Mouse (Mus musculus) gastrocnemius, adult 2 months (tissue): ENCODE data around the gene Vmn2r113. TPM values are rescaled to one million over a fixed set of nuclear protein-coding genes. Genes with fewer than 3 reads are reported as not detected.
"Not testable (repeated sequence)": the region's sequence is repeated elsewhere in the genome, so short reads cannot be mapped to it uniquely, and the experiment has no call there.

ENCODE experiments used
- DNase-seq: peaks from one replicate; pipeline ENCODE4 v3.0.0; 2022
- H3K27ac ChIP-seq: fragments of 200-600 bp; 2 replicates; pipeline ENCODE4 v1.8.1; 2022; ENCODE audit warnings: mild to moderate bottlenecking
- H3K4me3 ChIP-seq: fragments of 200-600 bp; 2 replicates; pipeline ENCODE4 v1.8.1; 2022; ENCODE audit warnings: mild to moderate bottlenecking, moderate library complexity
- intact Hi-C: fragments of 180-260 bp; cut with DNase I; formaldehyde crosslinking; loops from one replicate; pipeline ENCODE4 v1.15.1; 2025
- long read RNA-seq, 2 experiments: library from polyadenylated mRNA; stranded (forward); transcript quantifications; one replicate each; pipeline ENCODE4 v2.0.0; 2021
- total RNA-seq, 2 experiments: library from RNA; stranded (reverse); gene quantifications; 2 replicates each; pipeline ENCODE4 v1.2.3; 2021

The Vmn2r113 gene
- not detected for total RNA-seq
- long read RNA-seq, experiment 1: 0 reads
- long read RNA-seq, experiment 2: 0 reads

DNA sequence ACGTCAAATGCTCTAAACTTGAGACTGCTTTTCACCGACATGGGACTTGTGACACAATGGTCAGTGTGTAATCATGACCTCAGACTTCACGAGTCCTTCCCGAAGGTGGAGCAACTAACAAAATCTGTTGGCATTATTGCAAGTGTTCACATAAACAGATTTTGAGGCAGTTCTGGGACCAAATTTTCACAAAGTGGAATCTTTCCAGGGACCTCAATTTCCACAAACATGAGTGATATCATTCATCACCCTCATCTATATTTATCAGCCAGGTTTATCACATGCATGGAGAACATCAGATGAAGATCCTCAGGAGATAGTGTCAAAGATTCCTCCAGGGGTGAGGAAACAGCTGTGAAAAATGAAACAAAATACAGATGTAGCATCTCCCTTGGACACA, at the start of gene Vmn2r113:
Vmn2r113 (plus strand) TSS at position 301 of the 400 bp plus-strand sequence.
- H3K4me3 ChIP-seq, H3K27ac ChIP-seq, intact Hi-C loops, DNase-seq: not testable (repeated sequence)

Other genes starting within 250 kb of the Vmn2r113 start
- 1 to 10 TPM; 2.2 to 2.8 TPM for gene Zfp945, start 75.8 kb upstream of the Vmn2r113 start, total RNA-seq
- not detected for gene Vmn2r-ps130, start 118.2 kb downstream of the Vmn2r113 start, total RNA-seq